ENCODE assay signal across 26 mouse cellular contexts in the genomic region with DNA sequence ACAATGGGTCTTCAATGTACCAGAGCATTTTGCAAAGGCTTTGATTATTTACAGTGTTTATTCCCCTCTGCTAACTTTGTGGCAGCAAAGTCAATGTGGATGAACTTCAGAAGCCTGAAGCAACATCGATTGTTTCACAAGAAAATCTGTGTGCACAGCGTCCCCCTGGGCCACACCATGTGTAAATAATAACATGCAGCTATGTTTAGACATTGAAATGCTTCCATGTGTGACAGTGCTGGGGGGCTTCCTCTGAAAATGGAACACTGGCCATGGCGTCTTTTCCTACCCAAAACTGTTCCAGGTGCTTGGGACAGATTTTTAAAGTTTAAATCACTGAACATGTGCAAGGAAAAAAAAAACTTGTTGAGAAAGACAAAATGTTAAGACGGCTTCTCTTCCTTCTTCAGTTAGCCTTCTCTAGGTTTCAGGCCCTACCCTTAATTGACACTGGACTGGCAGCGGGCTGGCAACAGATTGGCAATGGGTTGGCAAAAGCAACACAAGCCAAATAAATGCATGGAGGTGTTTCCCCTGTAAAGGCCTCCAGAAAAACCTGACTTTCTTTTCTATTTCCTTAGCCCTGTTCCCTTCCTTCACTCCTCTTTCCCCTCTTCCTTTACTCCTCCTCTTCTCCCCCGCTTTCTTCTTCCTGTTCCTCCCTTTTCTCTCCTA.
DNase-seq lines count a peak whose midpoint lies in the region; ATAC-seq lines count a peak whose summit lies in the region.
"Had no signal": no experiment of that assay in that cellular context is flagged by ENCODE, and none has a peak within 500 bp of the region (broad histone marks: within the 10 kb centered on the region; RNA-seq: fewer than 3 reads in every experiment).

No protein-coding gene starts in this region.

- H3K27ac ChIP-seq in embryonic facial prominence, embryonic 10.5 days (replicated peaks): no peak overlapping the region
- peak overlapping the region; percentile 80 for H3K27ac ChIP-seq in embryonic facial prominence, embryonic 13.5 days
- H3K27ac ChIP-seq: forebrain, embryonic 12.5 days; forebrain, embryonic 15.5 days; heart, adult 2 months; heart, embryonic 10.5 days; heart, embryonic 13.5 days; hindbrain, embryonic 15.5 days; intestine, embryonic 15.5 days had no signal

- ATAC-seq in embryonic facial prominence, embryonic 13.5 days (ENCODE audit: insufficient number of reproducible peaks, insufficient read depth, low FRiP score, low TSS enrichment, low read depth): no peak
- ATAC-seq: activated CD4-positive, CD25-positive, alpha-beta regulatory T cell, adult 4 months; forebrain, embryonic 15.5 days; intestine, embryonic 15.5 days had no signal

- no peak overlapping the region for H3K4me2 ChIP-seq in embryonic facial prominence, embryonic 13.5 days
- H3K4me2 ChIP-seq: forebrain, embryonic 12.5 days; forebrain, embryonic 15.5 days; heart, embryonic 13.5 days; hindbrain, embryonic 15.5 days; intestine, embryonic 15.5 days had no signal

- no peak overlapping the region for H3K4me3 ChIP-seq in embryonic facial prominence, embryonic 10.5 days
- no peak overlapping the region for H3K4me3 ChIP-seq in embryonic facial prominence, embryonic 13.5 days
- H3K4me3 ChIP-seq: erythroblast, embryonic 14.5 days; forebrain, embryonic 12.5 days; forebrain, embryonic 15.5 days; heart, adult 2 months; heart, embryonic 10.5 days; heart, embryonic 13.5 days; hindbrain, embryonic 15.5 days; intestine, embryonic 15.5 days had no signal

- H3K9ac ChIP-seq in embryonic facial prominence, embryonic 13.5 days: no peak overlapping the region
- H3K9ac ChIP-seq: forebrain, embryonic 12.5 days; forebrain, embryonic 15.5 days; heart, embryonic 13.5 days; hindbrain, embryonic 15.5 days; intestine, embryonic 15.5 days had no signal

- peaks cover 7% of the 10 kb centered on the region; the same call in 1 of the 2 replicates for H3K4me1 ChIP-seq in embryonic facial prominence, embryonic 10.5 days
- peaks cover 10% of the 10 kb centered on the region; the same call in 1 of the 2 replicates for H3K4me1 ChIP-seq in embryonic facial prominence, embryonic 13.5 days
- H3K4me1 ChIP-seq: forebrain, embryonic 12.5 days; forebrain, embryonic 15.5 days; heart, embryonic 10.5 days; hindbrain, embryonic 15.5 days; intestine, embryonic 15.5 days had no signal

- no peaks in the 10 kb centered on the region for H3K27me3 ChIP-seq in embryonic facial prominence, embryonic 10.5 days (replicated peaks; ENCODE audit: low read depth, poor library complexity, severe bottlenecking)
- H3K27me3 ChIP-seq in embryonic facial prominence, embryonic 13.5 days: no peaks in the 10 kb centered on the region
- H3K27me3 ChIP-seq: forebrain, embryonic 12.5 days; forebrain, embryonic 15.5 days; heart, embryonic 13.5 days; hindbrain, embryonic 15.5 days; intestine, embryonic 15.5 days had no signal

- no peaks in the 10 kb centered on the region for H3K36me3 ChIP-seq in embryonic facial prominence, embryonic 10.5 days (replicated peaks)
- no peaks in the 10 kb centered on the region for H3K36me3 ChIP-seq in embryonic facial prominence, embryonic 13.5 days
- H3K36me3 ChIP-seq: forebrain, embryonic 12.5 days; forebrain, embryonic 15.5 days; heart, embryonic 10.5 days; heart, embryonic 13.5 days; hindbrain, embryonic 15.5 days; intestine, embryonic 15.5 days had no signal

- 52% methylated on average over 6 of the region's 6 CpGs for WGBS in embryonic facial prominence, embryonic 10.5 days
- WGBS in embryonic facial prominence, embryonic 13.5 days: 31% methylated on average over 6 of the region's 6 CpGs

- DNase-seq in cerebellum, postnatal 10 days: peak; percentile 78 to 85
- DNase-seq in cerebellum, adult 8-10 months: no peak
- DNase-seq in embryo, embryonic 10 days (ENCODE audit: low spot score): peak; percentile 8
- no peak for DNase-seq in embryo, embryonic 9.5 days (ENCODE audit: extremely low spot score)
- peak; percentile 29 for DNase-seq in embryonic facial prominence, embryonic 10.5 days (ENCODE audit: low spot score)
- DNase-seq in kidney, adult 11 months: no peak
- DNase-seq in adrenal gland, adult 18-20 months (ENCODE audit: low spot score in 2 of 2): no peak
- DNase-seq: adrenal gland, postnatal 10 days; adrenal gland, postnatal 36 days; cerebellum, adult 9-10 months; gastrocnemius, postnatal 10 days; gastrocnemius, postnatal 36 days; heart, adult 2 months; heart, postnatal 14 days; heart, postnatal 4 days; kidney, adult 18-20 months; kidney, adult 9 months had no signal

- no peaks in the 10 kb centered on the region for H3K9me3 ChIP-seq in embryonic facial prominence, embryonic 10.5 days
- H3K9me3 ChIP-seq in embryonic facial prominence, embryonic 13.5 days: no peaks in the 10 kb centered on the region
- H3K9me3 ChIP-seq: forebrain, embryonic 12.5 days; forebrain, embryonic 15.5 days; heart, embryonic 10.5 days; heart, embryonic 13.5 days; hindbrain, embryonic 15.5 days; intestine, embryonic 15.5 days had no signal

Comparison
In these comparisons a context has a peak if more than half of its experiments do, and no peak if none do; other contexts are left out.
1. DNase-seq: peak in cerebellum, postnatal 10 days (2 of 2), embryo, embryonic 10 days (single experiment) and embryonic facial prominence, embryonic 10.5 days (single experiment); none in cerebellum, adult 8-10 months (single experiment), embryo, embryonic 9.5 days (single experiment), kidney, adult 11 months (single experiment) and adrenal gland, adult 18-20 months (0 of 2).